Mouse (Mus musculus): ENCODE data around the gene Gm9573. TPM values are rescaled to one million over a fixed set of nuclear protein-coding genes. Genes with fewer than 3 reads are reported as not detected.

Gm9573 gene
- polyA plus RNA-seq, 1 experiment from 2014 or later: not detected

GRCm38 (mm10) chr17:35639352-35639751 lies 12.9 kb upstream of the Gm9573 start:
- peaks cover 3% of the 10 kb centered on the region; the same call in 1 of the 2 replicates for H3K4me1 ChIP-seq (replicated peaks)
- ATAC-seq (ENCODE audit: low FRiP score, low read depth): no peak
- H3K27me3 ChIP-seq: no peaks in the 10 kb centered on the region
- no peaks in the 10 kb centered on the region for H3K9me3 ChIP-seq
- no peak overlapping the region for H3K27ac ChIP-seq (replicated peaks)
- H3K36me3 ChIP-seq: no peaks in the 10 kb centered on the region
- 87% methylated on average over 6 of the region's 6 CpGs for whole genome bisulfite sequencing
- H3K4me2 ChIP-seq: no peak overlapping the region
- no peak overlapping the region for H3K4me3 ChIP-seq
- no peak overlapping the region for H3K9ac ChIP-seq

- no peak overlapping the region for H3K27ac ChIP-seq (replicated peaks)
- peak; percentile 86 for ATAC-seq (ENCODE audit: low FRiP score, low read depth)
- 26% methylated on average over 14 of the region's 14 CpGs for WGBS
Measured at GRCm38 (mm10) chr17:35638475-35639190, 12.2 kb upstream of the Gm9573 start.

GRCm38 (mm10) chr17:35636363-35636762 lies 9.9 kb upstream of the Gm9573 start:
- Histone ChIP-seq H3K27me3 (no peaks in the 10 kb centered on the region), H3K4me1 (replicated peaks) (peaks cover 7% of the 10 kb centered on the region), H3K9me3 (no peaks in the 10 kb centered on the region), H3K4me3 (peak overlapping the region; percentile 44; the same call in 1 of the 2 replicates), H3K27ac (replicated peaks) (no peak overlapping the region), H3K9ac (no peak overlapping the region), H3K4me2 (peak overlapping the region; percentile 84; the same call in 1 of the 2 replicates), H3K36me3 (no peaks in the 10 kb centered on the region)
- ATAC-seq (ENCODE audit: low FRiP score, low read depth): 0 out of 2 replicates have a peak, but pooled peaks have one; percentile 52
- WGBS: 35% methylated on average over 5 of the region's 5 CpGs

More at GRCm38 (mm10) chr17:35638475-35639190, 12.2 kb upstream of the Gm9573 start:
- Histone ChIP-seq H3K27me3 (no peaks in the 10 kb centered on the region), H3K9me3 (no peaks in the 10 kb centered on the region), H3K4me1 (replicated peaks) (peaks cover 7% of the 10 kb centered on the region), H3K9ac (no peak overlapping the region), H3K4me3 (no peak overlapping the region), H3K36me3 (no peaks in the 10 kb centered on the region), H3K4me2 (peak overlapping the region; percentile 33)

- peak overlapping the region; percentile 73 for H3K27ac ChIP-seq (replicated peaks)
- peak; percentile 80 for ATAC-seq (ENCODE audit: low FRiP score, low read depth)
- H3K9ac ChIP-seq: peak overlapping the region; percentile 49
- H3K4me2 ChIP-seq: peak overlapping the region; percentile 84
- H3K9me3 ChIP-seq: no peaks in the 10 kb centered on the region
- H3K36me3 ChIP-seq: no peaks in the 10 kb centered on the region
- under 1% methylated on average over 15 of the region's 15 CpGs for WGBS
- H3K4me1 ChIP-seq (replicated peaks): peaks cover 7% of the 10 kb centered on the region
- H3K27me3 ChIP-seq: no peaks in the 10 kb centered on the region
- H3K4me3 ChIP-seq: peak overlapping the region; percentile 44
Measured at GRCm38 (mm10) chr17:35635699-35636111, 9.3 kb upstream of the Gm9573 start.

- no peak overlapping the region for H3K4me3 ChIP-seq
Measured at GRCm38 (mm10) chr17:35635202-35635601, 8.8 kb upstream of the Gm9573 start.

GRCm38 (mm10) chr17:35633992-35634391 lies 7.6 kb upstream of the Gm9573 start:
- Histone ChIP-seq H3K9me3 (no peaks in the 10 kb centered on the region), H3K27ac (replicated peaks) (peak overlapping the region; percentile 51; the same call in 1 of the 2 replicates), H3K4me1 (replicated peaks) (peaks cover 7% of the 10 kb centered on the region), H3K4me2 (no peak overlapping the region), H3K9ac (no peak overlapping the region), H3K4me3 (no peak overlapping the region), H3K36me3 (no peaks in the 10 kb centered on the region), H3K27me3 (no peaks in the 10 kb centered on the region)
- WGBS: 17% methylated on average over 1 of the region's 1 CpGs
- 0 out of 2 replicates have a peak, but pooled peaks have one; percentile 24 for ATAC-seq (ENCODE audit: low FRiP score, low read depth)

More at GRCm38 (mm10) chr17:35635202-35635601, 8.8 kb upstream of the Gm9573 start:
- no peak for ATAC-seq (ENCODE audit: low FRiP score, low read depth)
- no peaks in the 10 kb centered on the region for H3K9me3 ChIP-seq
- H3K9ac ChIP-seq: no peak overlapping the region
- no peaks in the 10 kb centered on the region for H3K27me3 ChIP-seq
- 70% methylated on average over 3 of the region's 3 CpGs for WGBS
- no peak overlapping the region for H3K4me2 ChIP-seq
- H3K4me1 ChIP-seq (replicated peaks): peaks cover 7% of the 10 kb centered on the region
- no peaks in the 10 kb centered on the region for H3K36me3 ChIP-seq
- H3K27ac ChIP-seq (replicated peaks): no peak overlapping the region

- H3K9ac ChIP-seq: no peak overlapping the region
- no peak overlapping the region for H3K27ac ChIP-seq (replicated peaks)
- no peaks in the 10 kb centered on the region for H3K4me1 ChIP-seq (replicated peaks)
- H3K36me3 ChIP-seq: no peaks in the 10 kb centered on the region
- H3K9me3 ChIP-seq: no peaks in the 10 kb centered on the region
- no peaks in the 10 kb centered on the region for H3K27me3 ChIP-seq
- no peak for ATAC-seq (ENCODE audit: low FRiP score, low read depth)
- H3K4me3 ChIP-seq: no peak overlapping the region
- 79% methylated on average over 4 of the region's 4 CpGs for WGBS
- H3K4me2 ChIP-seq: no peak overlapping the region
Measured at GRCm38 (mm10) chr17:35617127-35617526, 9.3 kb downstream of the Gm9573 start.

GRCm38 (mm10) chr17:35601736-35602354 lies 24.6 kb downstream of the Gm9573 start:
- no peak for ATAC-seq (ENCODE audit: low FRiP score, low read depth)
- WGBS: 65% methylated on average over 8 of the region's 8 CpGs
- H3K4me3 ChIP-seq: no peak overlapping the region
- no peaks in the 10 kb centered on the region for H3K9me3 ChIP-seq
- H3K4me1 ChIP-seq (replicated peaks): no peaks in the 10 kb centered on the region
- no peak overlapping the region for H3K27ac ChIP-seq (replicated peaks)
- no peaks in the 10 kb centered on the region for H3K27me3 ChIP-seq
- H3K4me2 ChIP-seq: no peak overlapping the region
- H3K9ac ChIP-seq: no peak overlapping the region
- H3K36me3 ChIP-seq: no peaks in the 10 kb centered on the region

GRCm38 (mm10) chr17:35601249-35601648 lies 25.2 kb downstream of the Gm9573 start, which contains the start of gene Sfta2:
Sfta2 (plus strand) TSS chr17:35601549.
- no peak within 1 kb of the TSS for H3K27ac ChIP-seq (replicated peaks)
- H3K4me1 ChIP-seq (replicated peaks): no peaks in the 10 kb centered on the region
- H3K4me3 ChIP-seq: no peak within 1 kb of the TSS
- H3K4me2 ChIP-seq: no peak within 1 kb of the TSS
- no peak for ATAC-seq (ENCODE audit: low FRiP score, low read depth)
- 62% methylated on average over 2 of the region's 2 CpGs for whole genome bisulfite sequencing
- H3K27me3 ChIP-seq: no peaks in the 10 kb centered on the region
- H3K9ac ChIP-seq: no peak within 1 kb of the TSS
- H3K36me3 ChIP-seq: no peaks in the 10 kb centered on the region
- H3K9me3 ChIP-seq: no peaks in the 10 kb centered on the region

GRCm38 (mm10) chr17:35597399-35597798 lies 29.0 kb downstream of the Gm9573 start:
- Histone ChIP-seq H3K9ac (no peak overlapping the region), H3K9me3 (no peaks in the 10 kb centered on the region), H3K36me3 (no peaks in the 10 kb centered on the region), H3K4me1 (replicated peaks) (no peaks in the 10 kb centered on the region), H3K4me3 (no peak overlapping the region), H3K27me3 (no peaks in the 10 kb centered on the region), H3K4me2 (no peak overlapping the region), H3K27ac (replicated peaks) (no peak overlapping the region)
- 95% methylated on average over 3 of the region's 3 CpGs for WGBS
- ATAC-seq (ENCODE audit: low FRiP score, low read depth): no peak

GRCm38 (mm10) chr17:35594456-35594855 lies 32.0 kb downstream of the Gm9573 start:
- Histone ChIP-seq H3K36me3 (no peaks in the 10 kb centered on the region), H3K4me3 (no peak overlapping the region), H3K4me1 (replicated peaks) (peaks cover 10% of the 10 kb centered on the region; the same call in 1 of the 2 replicates)

GRCm38 (mm10) chr17:35593786-35594185 lies 32.7 kb downstream of the Gm9573 start:
- WGBS: 33% methylated on average over 4 of the region's 4 CpGs
- Histone ChIP-seq H3K4me1 (replicated peaks) (peaks cover 10% of the 10 kb centered on the region; the same call in 1 of the 2 replicates), H3K9ac (no peak overlapping the region), H3K4me2 (no peak overlapping the region), H3K9me3 (no peaks in the 10 kb centered on the region), H3K36me3 (no peaks in the 10 kb centered on the region), H3K27me3 (no peaks in the 10 kb centered on the region), H3K4me3 (no peak overlapping the region), H3K27ac (replicated peaks) (no peak overlapping the region)
- ATAC-seq (ENCODE audit: low FRiP score, low read depth): no peak

More at GRCm38 (mm10) chr17:35594456-35594855, 32.0 kb downstream of the Gm9573 start:
- Histone ChIP-seq H3K4me2 (no peak overlapping the region), H3K9ac (no peak overlapping the region), H3K27me3 (no peaks in the 10 kb centered on the region), H3K9me3 (no peaks in the 10 kb centered on the region), H3K27ac (replicated peaks) (no peak overlapping the region)
- WGBS: 87% methylated on average over 7 of the region's 7 CpGs
- ATAC-seq (ENCODE audit: low FRiP score, low read depth): no peak

Measured in hindbrain, embryonic 15.5 days (tissue).